Mouse (Mus musculus): ENCODE data around the gene Tbccd1. TPM values are rescaled to one million over a fixed set of nuclear protein-coding genes. Genes with fewer than 3 reads are reported as not detected.

The Tbccd1 gene
- polyA plus RNA-seq, 1 experiment = 20.5 TPM

DNA sequence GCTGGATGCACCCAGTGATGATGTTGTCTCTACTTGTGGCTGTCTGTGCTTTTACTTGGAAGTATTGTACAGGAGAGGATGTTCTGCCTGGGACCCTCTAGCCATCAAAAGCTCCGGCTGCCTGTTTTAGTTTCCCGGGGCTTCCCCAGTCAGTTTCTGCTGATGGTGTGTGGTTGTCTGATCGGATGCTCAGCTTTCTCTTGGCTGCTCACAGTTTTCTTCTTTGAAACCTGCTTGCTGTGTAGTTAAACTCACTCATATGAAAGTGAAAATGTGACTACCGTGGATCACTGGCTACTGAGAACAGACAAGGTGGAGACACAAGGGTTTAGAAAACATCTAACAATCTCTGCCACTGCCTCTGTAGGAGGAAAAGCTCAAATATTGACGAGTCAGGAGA is 26.0 kb upstream of the Tbccd1 start:
- no peak for TF ChIP-seq POLR2A (IDR thresholded peaks at IDR 0.05; ENCODE audit: insufficient read depth, low read length)
- no peak for TF ChIP-seq EP300 (IDR thresholded peaks at IDR 0.05; ENCODE audit: insufficient read depth, low read depth, low read length)
- no peak for TF ChIP-seq CTCF (IDR thresholded peaks at IDR 0.05; ENCODE audit: low read depth, low read length)
- H3K9ac ChIP-seq (ENCODE audit: low read depth, poor library complexity, severe bottlenecking) = no peak overlapping the region
- H3K9me3 ChIP-seq (replicated peaks; ENCODE audit: control insufficient read depth, insufficient read depth, low read length, poor library complexity, severe bottlenecking) = no peaks in the 10 kb centered on the region

DNA sequence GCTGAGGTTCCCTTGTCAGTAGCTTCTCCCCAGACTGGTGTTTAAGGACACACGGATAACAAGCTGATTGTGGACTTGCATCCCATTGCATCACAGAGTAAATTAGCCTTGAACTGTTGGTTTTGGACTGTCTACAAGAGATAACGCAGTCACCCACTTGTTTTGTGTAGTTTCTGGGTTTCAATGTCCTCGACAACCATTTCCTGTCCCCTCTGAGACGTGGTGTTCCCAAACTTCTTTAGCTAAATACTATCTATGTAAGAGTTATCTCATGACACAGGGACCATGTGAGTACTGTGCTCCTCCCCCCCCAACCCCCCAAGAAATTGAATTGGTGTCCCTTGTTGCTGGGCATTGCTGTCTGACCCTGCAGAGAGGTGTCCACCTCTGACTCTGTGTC is 24.0 kb upstream of the Tbccd1 start:
- Histone ChIP-seq H3K9me3 (replicated peaks; ENCODE audit: control insufficient read depth, insufficient read depth, low read length, poor library complexity, severe bottlenecking) (no peaks in the 10 kb centered on the region), H3K4me3 (ENCODE audit: low read depth, low read length) (no peak overlapping the region), H3K36me3 (ENCODE audit: control insufficient read depth, insufficient read depth, low read length, poor library complexity, severe bottlenecking) (no peaks in the 10 kb centered on the region), H3K4me1 (ENCODE audit: control insufficient read depth, insufficient read depth, low read length) (no peaks in the 10 kb centered on the region), H3K9ac (ENCODE audit: low read depth, poor library complexity, severe bottlenecking) (no peak overlapping the region), H3K27me3 (ENCODE audit: control insufficient read depth, insufficient read depth, low read length, poor library complexity, severe bottlenecking) (no peaks in the 10 kb centered on the region), H3K27ac (ENCODE audit: insufficient read depth, low read length) (no peak overlapping the region)
- TF ChIP-seq EP300 (IDR thresholded peaks at IDR 0.05; ENCODE audit: insufficient read depth, low read depth, low read length) = no peak
- TF ChIP-seq POLR2A (IDR thresholded peaks at IDR 0.05; ENCODE audit: insufficient read depth, low read length) = no peak
- TF ChIP-seq CTCF (IDR thresholded peaks at IDR 0.05; ENCODE audit: low read depth, low read length) = no peak

More for the DNA sequence above, 26.0 kb upstream of the Tbccd1 start:
- Histone ChIP-seq H3K36me3 (ENCODE audit: control insufficient read depth, insufficient read depth, low read length, poor library complexity, severe bottlenecking) (no peaks in the 10 kb centered on the region), H3K4me3 (ENCODE audit: low read depth, low read length) (no peak overlapping the region), H3K27ac (ENCODE audit: insufficient read depth, low read length) (no peak overlapping the region), H3K4me1 (ENCODE audit: control insufficient read depth, insufficient read depth, low read length) (no peaks in the 10 kb centered on the region), H3K27me3 (ENCODE audit: control insufficient read depth, insufficient read depth, low read length, poor library complexity, severe bottlenecking) (no peaks in the 10 kb centered on the region)

DNA sequence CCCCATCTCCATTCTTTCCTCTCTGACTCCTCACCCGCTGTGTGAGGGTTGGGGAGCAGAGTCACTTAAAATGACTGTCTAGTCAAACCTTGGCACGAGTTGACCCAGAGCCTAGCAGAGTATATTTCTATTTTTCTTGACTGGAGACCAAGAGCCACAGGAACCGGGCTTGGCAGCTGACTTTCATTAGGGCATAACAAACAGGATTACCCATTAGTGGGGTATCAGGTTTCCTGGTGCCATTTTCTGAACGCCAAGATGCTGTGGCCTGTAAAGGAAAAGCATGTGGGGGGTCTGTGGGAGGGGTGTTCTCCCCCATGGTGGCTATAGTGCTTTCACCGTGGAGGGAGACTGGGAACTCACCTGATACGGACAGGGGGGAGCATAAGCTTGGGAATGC is 23.4 kb upstream of the Tbccd1 start:
- no peak overlapping the region for H3K4me3 ChIP-seq (ENCODE audit: low read depth, low read length)
- H3K27me3 ChIP-seq (ENCODE audit: control insufficient read depth, insufficient read depth, low read length, poor library complexity, severe bottlenecking) = no peaks in the 10 kb centered on the region
- no peak for TF ChIP-seq EP300 (IDR thresholded peaks at IDR 0.05; ENCODE audit: insufficient read depth, low read depth, low read length)
- no peak for TF ChIP-seq POLR2A (IDR thresholded peaks at IDR 0.05; ENCODE audit: insufficient read depth, low read length)
- TF ChIP-seq CTCF (IDR thresholded peaks at IDR 0.05; ENCODE audit: low read depth, low read length) = no peak
- no peaks in the 10 kb centered on the region for H3K36me3 ChIP-seq (ENCODE audit: control insufficient read depth, insufficient read depth, low read length, poor library complexity, severe bottlenecking)
- H3K9me3 ChIP-seq (replicated peaks; ENCODE audit: control insufficient read depth, insufficient read depth, low read length, poor library complexity, severe bottlenecking) = no peaks in the 10 kb centered on the region
- H3K4me1 ChIP-seq (ENCODE audit: control insufficient read depth, insufficient read depth, low read length) = no peaks in the 10 kb centered on the region
- no peak overlapping the region for H3K27ac ChIP-seq (ENCODE audit: insufficient read depth, low read length)
- H3K9ac ChIP-seq (ENCODE audit: low read depth, poor library complexity, severe bottlenecking) = no peak overlapping the region

DNA sequence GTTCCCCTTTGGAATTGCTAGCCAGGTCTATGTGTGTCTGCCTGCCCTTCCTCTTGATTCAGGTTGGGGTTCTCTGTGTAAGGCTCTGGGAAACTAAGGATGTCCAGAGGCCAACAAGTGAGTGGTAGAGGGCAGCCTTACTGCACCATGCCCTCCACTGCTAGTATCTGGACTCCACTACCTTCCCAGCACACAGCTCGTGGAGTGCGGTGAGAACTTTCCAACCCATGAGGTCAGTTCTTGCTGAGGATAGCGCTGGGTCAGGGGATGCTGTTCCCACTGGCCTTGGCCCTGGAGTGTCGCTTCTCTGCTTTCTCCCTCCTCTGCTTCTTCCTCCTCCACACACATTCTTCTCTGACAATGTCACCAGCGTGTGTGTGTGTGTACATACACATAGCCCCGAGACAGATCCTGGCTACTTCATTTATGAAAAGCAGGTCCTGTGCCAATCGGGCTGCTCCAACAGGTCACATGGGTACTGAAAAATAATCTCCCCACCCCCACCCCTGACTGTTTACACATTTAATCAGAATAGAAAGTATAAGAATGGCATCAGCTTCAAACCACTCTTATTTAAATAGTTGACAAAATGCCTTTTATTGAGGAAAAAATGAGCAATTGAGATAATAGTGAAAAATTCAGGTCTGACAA is 22.6 kb upstream of the Tbccd1 start:
- Histone ChIP-seq H3K36me3 (ENCODE audit: control insufficient read depth, insufficient read depth, low read length, poor library complexity, severe bottlenecking) (no peaks in the 10 kb centered on the region), H3K27ac (ENCODE audit: insufficient read depth, low read length) (no peak overlapping the region)

DNA sequence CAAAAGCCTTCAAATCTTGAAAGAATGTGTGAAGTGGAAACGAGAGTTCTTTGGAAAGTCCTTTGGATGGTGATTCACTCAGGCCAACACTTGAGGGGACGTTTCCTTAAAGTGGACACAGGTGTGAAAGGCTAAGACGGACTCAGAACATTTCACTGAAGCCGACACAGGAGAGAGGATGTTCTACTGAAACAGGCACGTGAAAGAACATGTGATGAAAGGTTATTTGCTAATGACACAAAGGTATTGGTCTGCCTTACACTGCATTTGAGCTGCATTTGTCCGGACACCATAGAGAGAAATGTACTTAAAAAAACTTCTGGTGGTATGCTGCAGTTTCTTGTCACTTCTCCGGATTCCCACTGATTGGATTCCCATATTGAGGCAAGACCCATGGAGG is 21.2 kb upstream of the Tbccd1 start:
- Histone ChIP-seq H3K4me3 (ENCODE audit: low read depth, low read length) (no peak overlapping the region), H3K4me1 (ENCODE audit: control insufficient read depth, insufficient read depth, low read length) (no peaks in the 10 kb centered on the region), H3K9ac (ENCODE audit: low read depth, poor library complexity, severe bottlenecking) (no peak overlapping the region), H3K9me3 (replicated peaks; ENCODE audit: control insufficient read depth, insufficient read depth, low read length, poor library complexity, severe bottlenecking) (no peaks in the 10 kb centered on the region), H3K36me3 (ENCODE audit: control insufficient read depth, insufficient read depth, low read length, poor library complexity, severe bottlenecking) (no peaks in the 10 kb centered on the region), H3K27ac (ENCODE audit: insufficient read depth, low read length) (no peak overlapping the region), H3K27me3 (ENCODE audit: control insufficient read depth, insufficient read depth, low read length, poor library complexity, severe bottlenecking) (no peaks in the 10 kb centered on the region)
- TF ChIP-seq EP300 (IDR thresholded peaks at IDR 0.05; ENCODE audit: insufficient read depth, low read depth, low read length) (no peak), POLR2A (IDR thresholded peaks at IDR 0.05; ENCODE audit: insufficient read depth, low read length) (no peak)

More for the DNA sequence above, 22.6 kb upstream of the Tbccd1 start:
- Histone ChIP-seq H3K27me3 (ENCODE audit: control insufficient read depth, insufficient read depth, low read length, poor library complexity, severe bottlenecking) (no peaks in the 10 kb centered on the region), H3K4me1 (ENCODE audit: control insufficient read depth, insufficient read depth, low read length) (no peaks in the 10 kb centered on the region), H3K9ac (ENCODE audit: low read depth, poor library complexity, severe bottlenecking) (no peak overlapping the region), H3K4me3 (ENCODE audit: low read depth, low read length) (no peak overlapping the region), H3K9me3 (replicated peaks; ENCODE audit: control insufficient read depth, insufficient read depth, low read length, poor library complexity, severe bottlenecking) (no peaks in the 10 kb centered on the region)
- TF ChIP-seq EP300 (IDR thresholded peaks at IDR 0.05; ENCODE audit: insufficient read depth, low read depth, low read length) = no peak
- no peak for TF ChIP-seq CTCF (IDR thresholded peaks at IDR 0.05; ENCODE audit: low read depth, low read length)
- TF ChIP-seq POLR2A (IDR thresholded peaks at IDR 0.05; ENCODE audit: insufficient read depth, low read length) = no peak

DNA sequence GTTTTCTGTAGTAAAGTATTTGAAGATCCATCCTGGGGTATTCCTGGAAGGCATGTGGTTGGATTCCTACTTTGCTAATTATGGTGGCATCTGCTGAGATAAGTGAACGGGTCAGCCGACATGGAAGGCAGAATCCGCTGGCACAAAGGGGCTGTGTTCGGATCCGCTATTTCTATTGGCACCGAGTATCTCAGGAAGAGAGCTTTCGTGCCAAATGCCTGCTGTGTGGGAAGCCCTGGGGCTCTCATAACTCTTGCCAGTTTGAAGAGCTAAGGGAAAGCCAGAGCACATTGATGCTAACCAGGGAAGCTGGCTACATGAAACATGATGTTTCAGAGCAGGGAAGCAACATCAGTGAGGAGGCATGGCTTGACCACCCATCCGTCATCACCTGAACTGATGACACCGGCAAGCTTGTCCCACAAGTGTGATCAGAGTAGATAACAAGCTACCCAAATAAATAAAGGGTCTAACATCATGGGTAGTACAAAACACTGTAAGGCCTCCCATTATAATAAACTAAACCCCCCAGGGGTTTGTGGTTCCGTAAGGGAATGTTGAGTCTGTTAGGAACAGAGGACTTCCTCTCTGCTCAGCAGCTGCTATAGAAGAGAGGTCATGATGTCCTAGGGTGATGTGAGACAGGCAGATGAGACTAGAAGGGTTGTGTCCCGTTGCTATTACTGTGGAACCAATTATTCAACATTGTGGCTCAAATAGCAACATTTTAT is 20.4 kb upstream of the Tbccd1 start:
- no peak overlapping the region for H3K9ac ChIP-seq (ENCODE audit: low read depth, poor library complexity, severe bottlenecking)
- H3K36me3 ChIP-seq (ENCODE audit: control insufficient read depth, insufficient read depth, low read length, poor library complexity, severe bottlenecking) = 0 out of 2 replicates have a peak, but pooled peaks cover 2% of the 10 kb centered on the region
- H3K4me1 ChIP-seq (ENCODE audit: control insufficient read depth, insufficient read depth, low read length) = no peaks in the 10 kb centered on the region
- no peak overlapping the region for H3K27ac ChIP-seq (ENCODE audit: insufficient read depth, low read length)
- H3K9me3 ChIP-seq (replicated peaks; ENCODE audit: control insufficient read depth, insufficient read depth, low read length, poor library complexity, severe bottlenecking) = no peaks in the 10 kb centered on the region
- H3K27me3 ChIP-seq (ENCODE audit: control insufficient read depth, insufficient read depth, low read length, poor library complexity, severe bottlenecking) = no peaks in the 10 kb centered on the region
- no peak overlapping the region for H3K4me3 ChIP-seq (ENCODE audit: low read depth, low read length)
- TF ChIP-seq CTCF (IDR thresholded peaks at IDR 0.05; ENCODE audit: low read depth, low read length) (no peak), EP300 (IDR thresholded peaks at IDR 0.05; ENCODE audit: insufficient read depth, low read depth, low read length) (no peak), POLR2A (IDR thresholded peaks at IDR 0.05; ENCODE audit: insufficient read depth, low read length) (no peak)

All from ES-Bruce4 (cell line).